Mouse (Mus musculus): ENCODE results near the gene Senp3. TPM values are rescaled to one million over a fixed set of nuclear protein-coding genes. Genes with fewer than 3 reads are reported as not detected.
"Not testable (repeated sequence)": the region's sequence is repeated elsewhere in the genome, so short reads cannot be mapped to it uniquely, and the experiment has no call there.

Gene Senp3
- polyA plus RNA-seq, 1 experiment = 89.1 TPM

GRCm38 (mm10) chr11:69707480-69707847, 25.6 kb upstream of the Senp3 start:
- no peaks in the 10 kb centered on the region for H3K27me3 ChIP-seq (ENCODE audit: control insufficient read depth, insufficient read depth, low read length)

DNA sequence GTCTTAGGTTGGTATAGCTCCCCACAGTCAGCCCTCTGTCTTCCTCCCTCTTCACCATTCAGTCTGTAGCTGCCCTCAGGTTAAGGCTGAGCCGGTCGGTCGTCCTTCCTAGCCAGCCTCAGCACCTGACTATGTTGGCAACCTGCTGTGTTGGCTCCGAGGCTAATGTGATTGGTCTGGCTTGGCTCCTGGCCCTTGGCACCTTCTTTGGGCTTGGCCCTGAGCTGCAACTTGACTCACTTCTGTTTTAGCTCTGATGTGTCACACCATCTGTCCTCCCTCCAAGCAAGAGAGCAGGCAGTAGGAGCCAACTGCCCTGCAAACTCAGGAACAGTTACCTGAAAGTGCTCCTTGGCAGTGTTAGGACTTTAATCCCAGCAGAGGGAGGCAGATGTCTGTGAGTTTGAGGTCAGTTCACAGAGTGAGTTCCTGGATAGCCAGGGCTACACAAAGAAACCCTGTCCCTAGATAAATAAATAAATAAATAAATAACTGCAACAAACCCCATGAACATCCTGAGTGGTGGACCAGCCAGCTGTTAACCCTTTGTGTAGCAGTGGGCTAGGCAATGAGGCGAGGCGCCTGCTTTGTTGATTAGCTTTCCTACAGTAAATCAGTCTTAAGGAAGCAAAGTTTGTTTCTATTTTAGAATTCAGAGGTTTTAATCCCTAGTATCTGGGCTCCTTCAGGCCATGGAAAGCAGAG, 25.0 kb upstream of the Senp3 start:
- H3K27ac ChIP-seq (ENCODE audit: control insufficient read depth, insufficient read depth, low read length) = no peak overlapping the region
- DNase-seq = no peak

More at GRCm38 (mm10) chr11:69707480-69707847, 25.6 kb upstream of the Senp3 start:
- WGBS = 94% methylated on average over 4 of the region's 4 CpGs
- TF ChIP-seq CTCF (IDR thresholded peaks at IDR 0.05; ENCODE audit: borderline replicate concordance, control insufficient read depth, extremely low read depth, insufficient read depth, low read length, poor library complexity) (no peak), POLR2A (IDR thresholded peaks at IDR 0.05; ENCODE audit: control insufficient read depth, extremely low read depth, insufficient read depth, low read length, poor library complexity) (no peak)
- Histone ChIP-seq H3K4me3 (ENCODE audit: control insufficient read depth, insufficient read depth, low read length) (no peak overlapping the region), H3K36me3 (ENCODE audit: control insufficient read depth, insufficient read depth, low read length) (no peaks in the 10 kb centered on the region), H3K27ac (ENCODE audit: control insufficient read depth, insufficient read depth, low read length) (no peak overlapping the region), H3K4me1 (replicated peaks; ENCODE audit: control insufficient read depth, insufficient read depth, low read length) (no peaks in the 10 kb centered on the region)
- no peak for DNase-seq

GRCm38 (mm10) chr11:69704613-69705010, 22.7 kb upstream of the Senp3 start:
- WGBS = 20% methylated on average over 2 of the region's 2 CpGs
- no peak for TF ChIP-seq CTCF (IDR thresholded peaks at IDR 0.05; ENCODE audit: borderline replicate concordance, control insufficient read depth, extremely low read depth, insufficient read depth, low read length, poor library complexity)
- no peak for TF ChIP-seq POLR2A (IDR thresholded peaks at IDR 0.05; ENCODE audit: control insufficient read depth, extremely low read depth, insufficient read depth, low read length, poor library complexity)
- no peaks in the 10 kb centered on the region for H3K36me3 ChIP-seq (ENCODE audit: control insufficient read depth, insufficient read depth, low read length)
- no peak overlapping the region for H3K4me3 ChIP-seq (ENCODE audit: control insufficient read depth, insufficient read depth, low read length)
- H3K27me3 ChIP-seq (ENCODE audit: control insufficient read depth, insufficient read depth, low read length) = no peaks in the 10 kb centered on the region
- no peaks in the 10 kb centered on the region for H3K4me1 ChIP-seq (replicated peaks; ENCODE audit: control insufficient read depth, insufficient read depth, low read length)
- no peak for DNase-seq
- H3K27ac ChIP-seq (ENCODE audit: control insufficient read depth, insufficient read depth, low read length) = no peak overlapping the region

More for the DNA sequence above, 25.0 kb upstream of the Senp3 start:
- H3K4me3 ChIP-seq (ENCODE audit: control insufficient read depth, insufficient read depth, low read length) = no peak overlapping the region
- H3K4me1 ChIP-seq (replicated peaks; ENCODE audit: control insufficient read depth, insufficient read depth, low read length) = no peaks in the 10 kb centered on the region
- H3K27me3 ChIP-seq (ENCODE audit: control insufficient read depth, insufficient read depth, low read length) = no peaks in the 10 kb centered on the region
- no peaks in the 10 kb centered on the region for H3K36me3 ChIP-seq (ENCODE audit: control insufficient read depth, insufficient read depth, low read length)
- TF ChIP-seq POLR2A (IDR thresholded peaks at IDR 0.05; ENCODE audit: control insufficient read depth, extremely low read depth, insufficient read depth, low read length, poor library complexity) (no peak), CTCF (IDR thresholded peaks at IDR 0.05; ENCODE audit: borderline replicate concordance, control insufficient read depth, extremely low read depth, insufficient read depth, low read length, poor library complexity) (no peak)
- 82% methylated on average over 6 of the region's 6 CpGs for WGBS

DNA sequence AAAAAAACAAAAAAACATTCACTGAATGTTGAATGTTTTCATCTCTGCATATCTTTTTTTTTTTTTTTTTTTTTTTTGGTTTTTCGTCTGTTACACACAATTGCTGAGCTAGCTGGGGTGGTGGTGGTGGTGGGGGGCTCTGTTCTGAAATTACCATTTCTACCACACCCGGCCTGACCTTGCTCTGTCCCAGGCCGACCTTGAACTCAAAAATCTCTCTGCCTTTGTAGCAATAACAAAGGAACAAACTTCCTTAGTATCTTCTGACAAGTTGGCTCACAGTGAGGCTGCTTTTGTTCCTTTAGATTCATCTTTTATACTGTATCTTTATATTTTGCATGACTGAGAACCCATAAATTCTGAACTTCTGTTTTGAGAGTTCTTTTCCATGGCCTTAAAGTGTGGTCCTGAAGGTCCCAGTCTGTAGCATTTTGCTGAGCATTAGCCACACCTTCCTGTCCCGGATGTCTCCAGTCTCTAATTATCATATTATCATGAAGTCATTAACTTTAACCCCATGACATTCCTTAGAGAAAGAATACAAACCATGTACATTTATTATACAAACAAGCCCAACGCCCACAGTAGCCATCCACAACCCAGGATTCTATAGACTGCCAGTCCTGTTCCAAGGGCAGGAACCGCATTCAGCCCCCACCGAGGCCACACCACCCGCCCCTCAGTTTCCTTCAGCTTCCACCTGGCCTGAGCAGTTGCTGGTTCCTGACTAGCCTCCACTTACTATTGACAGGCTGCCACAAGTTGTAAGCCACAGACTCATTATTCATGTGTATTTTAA, 22.1 kb upstream of the Senp3 start:
- DNase-seq = no peak
- Histone ChIP-seq H3K27me3 (ENCODE audit: control insufficient read depth, insufficient read depth, low read length) (no peaks in the 10 kb centered on the region), H3K4me3 (ENCODE audit: control insufficient read depth, insufficient read depth, low read length) (no peak overlapping the region), H3K27ac (ENCODE audit: control insufficient read depth, insufficient read depth, low read length) (no peak overlapping the region), H3K4me1 (replicated peaks; ENCODE audit: control insufficient read depth, insufficient read depth, low read length) (no peaks in the 10 kb centered on the region), H3K36me3 (ENCODE audit: control insufficient read depth, insufficient read depth, low read length) (no peaks in the 10 kb centered on the region)
- WGBS = 66% methylated on average over 8 of the region's 8 CpGs
- TF ChIP-seq CTCF (IDR thresholded peaks at IDR 0.05; ENCODE audit: borderline replicate concordance, control insufficient read depth, extremely low read depth, insufficient read depth, low read length, poor library complexity) (no peak), POLR2A (IDR thresholded peaks at IDR 0.05; ENCODE audit: control insufficient read depth, extremely low read depth, insufficient read depth, low read length, poor library complexity) (no peak)

GRCm38 (mm10) chr11:69703381-69703780, 21.5 kb upstream of the Senp3 start:
- H3K27me3 ChIP-seq (ENCODE audit: control insufficient read depth, insufficient read depth, low read length); H3K4me3 ChIP-seq (ENCODE audit: control insufficient read depth, insufficient read depth, low read length); DNase-seq; H3K36me3 ChIP-seq (ENCODE audit: control insufficient read depth, insufficient read depth, low read length); H3K4me1 ChIP-seq (replicated peaks; ENCODE audit: control insufficient read depth, insufficient read depth, low read length); H3K27ac ChIP-seq (ENCODE audit: control insufficient read depth, insufficient read depth, low read length): not testable (repeated sequence)
- WGBS = 93% methylated on average over 3 of the region's 3 CpGs

GRCm38 (mm10) chr11:69702886-69703285, 21.0 kb upstream of the Senp3 start:
- DNase-seq; H3K27ac ChIP-seq (ENCODE audit: control insufficient read depth, insufficient read depth, low read length): not testable (repeated sequence)
- 96% methylated on average over 10 of the region's 10 CpGs for WGBS

GRCm38 (mm10) chr11:69699595-69699994, 17.7 kb upstream of the Senp3 start:
- Histone ChIP-seq H3K4me1 (replicated peaks; ENCODE audit: control insufficient read depth, insufficient read depth, low read length) (no peaks in the 10 kb centered on the region), H3K27me3 (ENCODE audit: control insufficient read depth, insufficient read depth, low read length) (peaks cover 3% of the 10 kb centered on the region; the same call in 1 of the 2 replicates), H3K27ac (ENCODE audit: control insufficient read depth, insufficient read depth, low read length) (no peak overlapping the region), H3K36me3 (ENCODE audit: control insufficient read depth, insufficient read depth, low read length) (no peaks in the 10 kb centered on the region), H3K4me3 (ENCODE audit: control insufficient read depth, insufficient read depth, low read length) (no peak overlapping the region)
- DNase-seq = no peak
- 87% methylated on average over 1 of the region's 1 CpGs for WGBS
- no peak for TF ChIP-seq POLR2A (IDR thresholded peaks at IDR 0.05; ENCODE audit: control insufficient read depth, extremely low read depth, insufficient read depth, low read length, poor library complexity)
- no peak for TF ChIP-seq CTCF (IDR thresholded peaks at IDR 0.05; ENCODE audit: borderline replicate concordance, control insufficient read depth, extremely low read depth, insufficient read depth, low read length, poor library complexity)

More at GRCm38 (mm10) chr11:69702886-69703285, 21.0 kb upstream of the Senp3 start:
- H3K4me1 ChIP-seq (replicated peaks; ENCODE audit: control insufficient read depth, insufficient read depth, low read length); H3K36me3 ChIP-seq (ENCODE audit: control insufficient read depth, insufficient read depth, low read length); H3K27me3 ChIP-seq (ENCODE audit: control insufficient read depth, insufficient read depth, low read length); H3K4me3 ChIP-seq (ENCODE audit: control insufficient read depth, insufficient read depth, low read length): not testable (repeated sequence)
